Mouse (Mus musculus) cerebellum, postnatal 25 days (tissue): ENCODE data around the gene Selenon.

Source experiments
- DNase-seq, 2 experiments: peaks; one replicate each; pipeline ENCODE4 v3.0.0; 2021; ENCODE audit warnings: mixed read lengths in 2 of 2

Selenon gene

GRCm38 (mm10) chr4:134542726-134543125 lies 9.2 kb downstream of the Selenon start:
- no peak for DNase-seq

GRCm38 (mm10) chr4:134538997-134539580 lies 12.9 kb downstream of the Selenon start:
- DNase-seq: peak; percentile 51 to 68

- DNase-seq: no peak
Measured at GRCm38 (mm10) chr4:134535787-134536151, 16.2 kb downstream of the Selenon start.

- peak; percentile 95 to 97 for DNase-seq
Measured at GRCm38 (mm10) chr4:134534932-134535786, 16.8 kb downstream of the Selenon start, which contains the start of gene Mtfr1l. Gene Mtfr1l (minus strand): TSS chr4:134535387.

GRCm38 (mm10) chr4:134534124-134534886 lies 17.7 kb downstream of the Selenon start:
- DNase-seq: peak; percentile 57 to 76

- DNase-seq: no peak
Measured at GRCm38 (mm10) chr4:134533421-134533820, 18.5 kb downstream of the Selenon start.

GRCm38 (mm10) chr4:134532928-134533327 lies 19.0 kb downstream of the Selenon start:
- no peak for DNase-seq

GRCm38 (mm10) chr4:134526220-134526619 lies 25.7 kb downstream of the Selenon start:
- DNase-seq: no peak

- DNase-seq: no peak
Measured at GRCm38 (mm10) chr4:134525806-134526205, 26.2 kb downstream of the Selenon start.

GRCm38 (mm10) chr4:134523447-134523846 lies 28.5 kb downstream of the Selenon start:
- DNase-seq: no peak

GRCm38 (mm10) chr4:134519281-134519680 lies 32.7 kb downstream of the Selenon start:
- DNase-seq: no peak

- no peak for DNase-seq
Measured at GRCm38 (mm10) chr4:134518541-134518940, 33.4 kb downstream of the Selenon start.

- DNase-seq: no peak
Measured at GRCm38 (mm10) chr4:134517719-134518118, 34.2 kb downstream of the Selenon start.

GRCm38 (mm10) chr4:134516981-134517380 lies 35.0 kb downstream of the Selenon start:
- peak in 1 of 2 experiments; percentile 33 for DNase-seq

- no peak for DNase-seq
Measured at GRCm38 (mm10) chr4:134515614-134516013, 36.4 kb downstream of the Selenon start.

GRCm38 (mm10) chr4:134514309-134514930 lies 37.5 kb downstream of the Selenon start:
- DNase-seq: no peak

- no peak for DNase-seq
Measured at GRCm38 (mm10) chr4:134512798-134513197, 39.2 kb downstream of the Selenon start.

GRCm38 (mm10) chr4:134511730-134512129 lies 40.2 kb downstream of the Selenon start:
- no peak for DNase-seq

GRCm38 (mm10) chr4:134510845-134511411 lies 41.0 kb downstream of the Selenon start, which contains the start of gene Aunip:
Gene Aunip (plus strand): TSS chr4:134510999.
- peak; percentile 85 to 96 for DNase-seq

- no peak for DNase-seq
Measured at GRCm38 (mm10) chr4:134510396-134510795, 41.6 kb downstream of the Selenon start.

GRCm38 (mm10) chr4:134506713-134507112 lies 45.3 kb downstream of the Selenon start:
- no peak for DNase-seq

GRCm38 (mm10) chr4:134505966-134506594 lies 45.9 kb downstream of the Selenon start:
- no peak for DNase-seq
